9 mouse cellular contexts compared by ENCODE assay signal in genomic region chr3:119361555-119362385, GRCm38 (mm10).
DNase-seq lines count a peak whose midpoint lies in the region; ATAC-seq and TF ChIP-seq lines count a peak whose summit lies in the region.
"Had no signal": no experiment of that assay in that cellular context is flagged by ENCODE, and none has a peak within 500 bp of the region (broad histone marks: within the 10 kb centered on the region; RNA-seq: fewer than 3 reads in every experiment).

No protein-coding gene starts in this region.

- no peak overlapping the region for H3K4me3 ChIP-seq in forebrain, embryonic 12.5 days (replicated peaks)
- no peak overlapping the region for H3K4me3 ChIP-seq in hindbrain, embryonic 16.5 days (ENCODE audit: low read length)
- no peak overlapping the region for H3K4me3 ChIP-seq in midbrain, postnatal 0 days (ENCODE audit: low read depth, low read length)

- no peak overlapping the region for H3K4me2 ChIP-seq in forebrain, embryonic 12.5 days
- H3K4me2 ChIP-seq in hindbrain, embryonic 16.5 days (ENCODE audit: low read length): peak overlapping the region; percentile 32
- peak overlapping the region; percentile 18; the same call in 1 of the 2 replicates for H3K4me2 ChIP-seq in midbrain, postnatal 0 days (ENCODE audit: low read depth, low read length, poor library complexity, severe bottlenecking)
- H3K4me2 ChIP-seq: liver, embryonic 11.5 days had no signal

- WGBS in forebrain, embryonic 12.5 days: 17% methylated on average over 13 of the region's 13 CpGs
- WGBS in hindbrain, embryonic 16.5 days: 29% methylated on average over 13 of the region's 13 CpGs
- WGBS in midbrain, postnatal 0 days: 24% methylated on average over 13 of the region's 13 CpGs

- TF ChIP-seq CTCF in midbrain, postnatal 0 days (IDR thresholded peaks at IDR 0.05): no peak

- peaks cover 19% of the 10 kb centered on the region for H3K4me1 ChIP-seq in forebrain, embryonic 12.5 days
- peaks cover 6% of the 10 kb centered on the region; the same call in 1 of the 2 replicates for H3K4me1 ChIP-seq in hindbrain, embryonic 16.5 days (ENCODE audit: control insufficient read depth, insufficient read depth, low read depth, low read length)
- H3K4me1 ChIP-seq in midbrain, postnatal 0 days (ENCODE audit: insufficient read depth, low read length): no peaks in the 10 kb centered on the region

- intact Hi-C loops in heart, postnatal 36 days (cut with DNase I): no loop called here

- H3K27me3 ChIP-seq in forebrain, embryonic 12.5 days: no peaks in the 10 kb centered on the region
- H3K27me3 ChIP-seq in hindbrain, embryonic 16.5 days (replicated peaks; ENCODE audit: control insufficient read depth, insufficient read depth, low read length): no peaks in the 10 kb centered on the region
- H3K27me3 ChIP-seq in midbrain, postnatal 0 days (ENCODE audit: insufficient read depth, low read length): no peaks in the 10 kb centered on the region

- H3K9me3 ChIP-seq in forebrain, embryonic 12.5 days: no peaks in the 10 kb centered on the region
- H3K9me3 ChIP-seq in hindbrain, embryonic 16.5 days (ENCODE audit: control insufficient read depth, low read length): no peaks in the 10 kb centered on the region
- H3K9me3 ChIP-seq in midbrain, postnatal 0 days (ENCODE audit: low read length): no peaks in the 10 kb centered on the region

- ATAC-seq in frontal cortex, adult (ENCODE audit: low TSS enrichment): peak; percentile 92
- ATAC-seq in forebrain, embryonic 12.5 days (ENCODE audit: low FRiP score): peak; percentile 95
- peak; percentile 81 for ATAC-seq in hindbrain, embryonic 16.5 days
- peak; percentile 34; the same call in 1 of the 2 replicates for ATAC-seq in midbrain, postnatal 0 days (ENCODE audit: low FRiP score)

- no peak for DNase-seq in frontal cortex, postnatal 25 days (ENCODE audit: low spot score in 2 of 2)
- peak; percentile 47 for DNase-seq in midbrain, postnatal 0 days (ENCODE audit: low spot score)
- no peak for DNase-seq in heart, postnatal 36 days
- no peak for DNase-seq in spleen, adult 18-20 months
- no peak for DNase-seq in heart, adult 8-10 months (ENCODE audit: low spot score)

- no peak overlapping the region for H3K9ac ChIP-seq in forebrain, embryonic 12.5 days
- H3K9ac ChIP-seq in hindbrain, embryonic 16.5 days (ENCODE audit: low read depth, low read length): no peak overlapping the region
- no peak overlapping the region for H3K9ac ChIP-seq in midbrain, postnatal 0 days (replicated peaks; ENCODE audit: low read length, poor library complexity, severe bottlenecking)

- no peaks in the 10 kb centered on the region for H3K36me3 ChIP-seq in forebrain, embryonic 12.5 days (replicated peaks)
- H3K36me3 ChIP-seq in hindbrain, embryonic 16.5 days (ENCODE audit: control insufficient read depth, insufficient read depth, low read length): no peaks in the 10 kb centered on the region
- H3K36me3 ChIP-seq in midbrain, postnatal 0 days (ENCODE audit: insufficient read depth, low read length): no peaks in the 10 kb centered on the region

- H3K27ac ChIP-seq in forebrain, embryonic 12.5 days: peak overlapping the region; percentile 77
- H3K27ac ChIP-seq in hindbrain, embryonic 16.5 days (ENCODE audit: low read depth, low read length): no peak overlapping the region
- H3K27ac ChIP-seq in midbrain, postnatal 0 days (ENCODE audit: low read depth, low read length): no peak overlapping the region; the same call in 1 of the 2 replicates

Comparison
In these comparisons a context has a peak if more than half of its experiments do, and no peak if none do; other contexts are left out.
1. ATAC-seq: peak in every context shown above with its lines; median percentile 95 in forebrain, embryonic 12.5 days; 92 in frontal cortex, adult; 81 in hindbrain, embryonic 16.5 days; 34 in midbrain, postnatal 0 days.